9 mouse cellular contexts compared by ENCODE assay signal in the genomic region with DNA sequence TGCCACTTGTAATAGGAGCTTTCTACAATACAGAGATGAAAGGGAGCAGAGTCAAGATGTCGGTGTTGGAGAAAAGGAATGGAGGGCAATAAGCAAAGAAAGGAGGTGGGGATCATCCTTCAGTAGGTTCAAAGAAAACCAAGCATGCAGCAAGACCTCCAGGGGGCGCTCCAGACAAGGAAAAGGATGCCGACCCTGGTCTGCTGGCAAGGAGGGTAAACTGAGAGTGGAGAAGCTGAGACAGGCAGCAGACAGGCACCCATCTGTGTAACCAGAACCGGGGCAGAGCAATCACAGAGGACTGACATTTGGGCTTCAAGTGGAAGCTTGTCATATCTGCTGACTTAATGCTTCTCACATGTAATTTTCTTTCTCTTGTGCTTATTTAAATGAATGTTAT. TPM values are rescaled to one million over a fixed set of nuclear protein-coding genes. Genes with fewer than 3 reads are reported as not detected.
DNase-seq lines count a peak whose midpoint lies in the region; ATAC-seq and TF ChIP-seq lines count a peak whose summit lies in the region.
"Had no signal": no experiment of that assay in that cellular context is flagged by ENCODE, and none has a peak within 500 bp of the region (broad histone marks: within the 10 kb centered on the region; RNA-seq: fewer than 3 reads in every experiment).

No protein-coding gene starts in this region.

- H3K4me2 ChIP-seq in forebrain, embryonic 16.5 days (ENCODE audit: low read length) = no peak overlapping the region
- H3K4me2 ChIP-seq: limb, embryonic 13.5 days had no signal

- peak; percentile 78; the same call in 1 of the 2 replicates for TF ChIP-seq CTCF in testis, adult 2 months (IDR thresholded peaks at IDR 0.05; ENCODE audit: control insufficient read depth, insufficient read depth, insufficient replicate concordance, low read depth, low read length)

- WGBS in forebrain, embryonic 16.5 days = 9% methylated on average over 4 of the region's 4 CpGs

- TF ChIP-seq POLR2A in testis, adult 2 months (IDR thresholded peaks at IDR 0.05; ENCODE audit: control insufficient read depth, low read depth, low read length) = no peak

- no peaks in the 10 kb centered on the region for H3K9me3 ChIP-seq in forebrain, embryonic 16.5 days (ENCODE audit: control insufficient read depth, low read length)
- H3K9me3 ChIP-seq: limb, embryonic 13.5 days had no signal

- no peaks in the 10 kb centered on the region for H3K4me1 ChIP-seq in forebrain, embryonic 16.5 days (replicated peaks; ENCODE audit: control insufficient read depth, insufficient read depth, low read length)
- no peaks in the 10 kb centered on the region for H3K4me1 ChIP-seq in testis, adult 2 months (ENCODE audit: control insufficient read depth, insufficient read depth, low read length)
- H3K4me1 ChIP-seq: limb, embryonic 13.5 days had no signal

- H3K27me3 ChIP-seq in forebrain, embryonic 16.5 days (replicated peaks; ENCODE audit: control insufficient read depth, insufficient read depth, low read length) = no peaks in the 10 kb centered on the region
- no peaks in the 10 kb centered on the region for H3K27me3 ChIP-seq in testis, adult 2 months (ENCODE audit: control insufficient read depth, insufficient read depth, low read length)
- H3K27me3 ChIP-seq: limb, embryonic 13.5 days had no signal

- DNase-seq in CD4-positive, CD25-positive, alpha-beta regulatory T cell, adult 2 months (ENCODE audit: low read depth, low spot score) = peak; percentile 15
- DNase-seq in 416B (ENCODE audit: low read depth) = peak; percentile 42
- DNase-seq in c-Kit-negative CD71-positive TER-119-positive erythroid progenitor cells, embryonic 14.5 days (ENCODE audit: low read depth, low spot score) = peak; percentile 20
- DNase-seq in kidney, postnatal 4 days = peak; percentile 82 to 85
- DNase-seq in lung, postnatal 14 days = peak; percentile 58

- no peaks in the 10 kb centered on the region for H3K36me3 ChIP-seq in forebrain, embryonic 16.5 days (ENCODE audit: control insufficient read depth, insufficient read depth)
- H3K36me3 ChIP-seq in testis, adult 2 months (ENCODE audit: control insufficient read depth, insufficient read depth, low read length) = no peaks in the 10 kb centered on the region
- H3K36me3 ChIP-seq: limb, embryonic 13.5 days had no signal

- ATAC-seq in CD4-positive, CD25-positive, alpha-beta regulatory T cell, adult 4 months = no peak
- ATAC-seq in forebrain, embryonic 16.5 days = peak; percentile 88

- no peak overlapping the region for H3K27ac ChIP-seq in forebrain, embryonic 16.5 days (ENCODE audit: low read length)
- H3K27ac ChIP-seq in testis, adult 2 months (ENCODE audit: control insufficient read depth, insufficient read depth, low read depth, low read length) = no peak overlapping the region
- H3K27ac ChIP-seq: limb, embryonic 13.5 days had no signal

- H3K9ac ChIP-seq in forebrain, embryonic 16.5 days (replicated peaks; ENCODE audit: low read depth, low read length) = no peak overlapping the region
- H3K9ac ChIP-seq: limb, embryonic 13.5 days had no signal

- no peak overlapping the region for H3K4me3 ChIP-seq in forebrain, embryonic 16.5 days (replicated peaks; ENCODE audit: low read length)
- no peak overlapping the region for H3K4me3 ChIP-seq in testis, adult 2 months (ENCODE audit: control insufficient read depth, low read depth, low read length)
- H3K4me3 ChIP-seq: limb, embryonic 13.5 days had no signal

RNA-seq across cellular contexts. Expression of gene Hao2, which starts 22.6 kb away (rescaled TPM):
- polyA plus RNA-seq in CD4-positive, CD25-positive, alpha-beta regulatory T cell, adult 4 months (2017; shearing (Covaris generic)) = not detected
- not detected in 2 replicates for polyA plus RNA-seq in forebrain, embryonic 16.5 days (2015; fragmentation: Nextera tagmentation; extraction: Ambion mirVana)
- 0.96 and 1.1 TPM in 2 replicates for polyA plus RNA-seq in testis, adult 2 months (2012; rRNA removed)

RNA-seq across cellular contexts. Expression of gene Hsd3b1, which starts 56.1 kb away (rescaled TPM):
- polyA plus RNA-seq in CD4-positive, CD25-positive, alpha-beta regulatory T cell, adult 4 months (2017; shearing (Covaris generic)) = not detected
- polyA plus RNA-seq in forebrain, embryonic 16.5 days (2015; fragmentation: Nextera tagmentation; extraction: Ambion mirVana) = not detected in 2 replicates
- polyA plus RNA-seq in testis, adult 2 months (2012; rRNA removed) = 23.9 and 42.6 TPM in 2 replicates
- polyA plus RNA-seq: limb, embryonic 13.5 days had no signal

Comparison
In these comparisons a context has a peak if more than half of its experiments do, and no peak if none do; other contexts are left out.
1. DNase-seq: peak in every context shown above with its lines; median percentile 84 in kidney, postnatal 4 days; 58 in lung, postnatal 14 days; 42 in 416B; 20 in c-Kit-negative CD71-positive TER-119-positive erythroid progenitor cells, embryonic 14.5 days; 15 in CD4-positive, CD25-positive, alpha-beta regulatory T cell, adult 2 months.
2. RNA of gene Hsd3b1, which starts 56.1 kb away (polyA plus RNA-seq): 23.9 to 42.6 TPM in testis, adult 2 months; not detected in forebrain, embryonic 16.5 days and not detected in CD4-positive, CD25-positive, alpha-beta regulatory T cell, adult 4 months; every median in the first group is over 10 times any median in the second.